Mouse (Mus musculus) right cerebral cortex, postnatal 25 days (tissue): Measurements from ENCODE around the gene Ctss.
"Not testable (repeated sequence)": the region's sequence is repeated elsewhere in the genome, so short reads cannot be mapped to it uniquely, and the experiment has no call there.

Experiments
- DNase-seq: peaks from one replicate; pipeline ENCODE4 v3.0.0; 2022

The Ctss gene

DNA sequence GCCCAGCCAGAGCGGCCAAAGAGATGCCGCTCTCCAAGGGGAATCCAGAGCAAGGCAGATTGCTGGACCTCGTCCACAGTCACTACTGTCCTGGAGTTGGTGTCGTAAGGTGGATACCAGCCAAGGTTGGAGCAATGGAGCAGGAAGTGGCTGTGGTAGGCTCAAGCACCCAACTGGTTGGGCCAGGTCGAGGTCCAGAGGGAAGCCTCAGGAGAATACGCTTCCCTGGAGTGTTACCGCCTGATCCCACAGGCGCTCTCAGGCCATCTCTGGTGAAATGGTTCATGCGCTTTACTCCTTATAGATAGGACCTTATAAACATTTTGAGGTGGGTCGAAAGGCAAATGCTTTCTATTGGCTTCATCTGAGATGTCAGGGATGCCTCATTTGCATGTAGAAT, 12.3 kb downstream of the Ctss start:
- no peak for DNase-seq

DNA sequence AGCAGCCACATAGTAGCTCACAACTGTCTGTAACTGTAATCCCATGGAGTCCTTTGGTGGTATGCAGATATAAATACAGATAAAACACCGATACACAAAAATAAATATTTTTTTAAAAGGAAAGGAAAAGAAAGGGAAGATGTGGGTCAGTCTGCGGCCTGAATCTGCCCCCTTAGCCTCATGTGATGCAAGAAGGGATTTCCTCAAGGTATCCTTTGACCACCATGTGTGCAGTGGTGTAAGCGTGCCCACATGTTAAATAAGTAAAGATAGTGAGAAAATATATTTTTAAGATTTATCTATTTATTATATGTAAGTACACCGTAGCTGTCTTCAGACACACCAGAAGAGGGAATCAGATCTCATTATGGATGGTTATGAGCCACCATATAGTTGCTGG, 13.3 kb downstream of the Ctss start:
- DNase-seq = no peak

DNA sequence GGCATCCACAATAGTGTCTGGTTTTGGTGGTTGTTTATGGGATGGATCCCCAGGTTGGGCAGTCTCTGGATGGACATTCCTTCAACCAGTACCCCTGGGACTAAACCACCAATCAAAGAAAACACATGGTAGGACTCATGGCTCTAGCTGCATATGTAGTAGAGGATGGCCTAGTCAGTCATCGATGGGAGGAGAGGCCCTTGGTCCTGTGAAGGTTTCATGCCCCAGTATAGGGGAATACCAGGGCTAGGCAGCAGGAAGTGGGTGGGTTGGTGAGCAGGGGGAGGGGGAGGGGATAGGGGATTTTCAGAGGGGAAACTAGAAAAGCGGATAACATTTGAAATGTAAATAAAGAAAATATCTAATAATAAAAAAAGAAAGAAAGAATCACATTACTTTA, 14.6 kb downstream of the Ctss start:
- DNase-seq = not testable (repeated sequence)

DNA sequence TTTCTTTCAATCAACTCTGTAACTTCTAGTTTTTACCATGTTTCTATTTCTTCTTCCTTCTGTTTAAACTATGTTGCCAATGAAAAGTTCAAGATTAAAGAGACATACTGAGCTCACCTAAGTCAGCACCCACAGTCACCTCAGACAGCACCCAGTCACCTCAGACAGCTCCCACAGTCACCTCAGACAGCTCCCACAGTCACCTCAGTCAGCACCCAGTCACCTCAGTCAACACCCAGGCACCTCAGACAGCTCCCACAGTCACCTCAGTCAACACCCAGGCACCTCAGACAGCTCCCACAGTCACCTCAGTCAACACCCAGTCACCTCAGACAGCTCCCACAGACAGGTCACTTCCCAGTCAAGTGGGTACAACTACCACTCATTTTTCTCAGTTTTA, 15.6 kb downstream of the Ctss start:
- no peak for DNase-seq

DNA sequence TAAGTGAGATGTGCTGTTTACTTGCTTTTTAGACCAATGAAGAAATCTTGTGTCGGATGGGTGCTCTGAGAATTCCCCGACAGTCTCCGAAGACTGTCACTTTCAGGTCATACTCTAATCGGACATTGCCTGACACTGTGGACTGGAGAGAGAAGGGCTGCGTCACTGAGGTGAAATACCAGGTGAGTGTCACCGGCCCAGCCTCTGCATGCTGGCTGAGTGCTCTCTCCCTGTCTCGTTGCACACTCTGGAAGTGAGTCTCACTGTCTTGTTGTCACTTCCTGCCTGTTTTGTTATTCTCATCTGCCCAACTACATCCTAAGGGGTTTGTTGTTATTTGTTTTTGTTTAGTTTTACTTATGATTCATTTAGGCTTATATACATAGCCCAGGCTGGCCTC, 16.4 kb downstream of the Ctss start:
- DNase-seq = no peak

DNA sequence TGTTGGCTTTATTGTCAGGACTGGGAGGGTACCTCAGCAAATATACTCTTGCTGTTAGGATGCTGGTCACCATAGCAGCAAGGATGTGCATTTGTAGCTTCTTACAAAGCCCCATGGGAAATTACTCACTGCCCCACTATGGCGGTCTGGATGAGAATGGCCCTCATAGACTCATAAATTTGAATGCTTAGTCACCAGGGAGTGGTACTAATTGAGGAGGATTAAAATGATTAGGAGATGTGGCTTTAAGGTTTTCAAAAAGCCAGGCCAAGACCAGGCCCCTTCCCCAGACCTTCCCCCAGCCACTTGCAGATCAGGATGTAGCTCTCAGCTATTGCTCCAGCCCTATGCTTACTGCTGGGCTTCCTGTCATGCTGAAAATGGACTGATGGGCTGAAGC, 23.6 kb downstream of the Ctss start:
- DNase-seq = no peak

DNA sequence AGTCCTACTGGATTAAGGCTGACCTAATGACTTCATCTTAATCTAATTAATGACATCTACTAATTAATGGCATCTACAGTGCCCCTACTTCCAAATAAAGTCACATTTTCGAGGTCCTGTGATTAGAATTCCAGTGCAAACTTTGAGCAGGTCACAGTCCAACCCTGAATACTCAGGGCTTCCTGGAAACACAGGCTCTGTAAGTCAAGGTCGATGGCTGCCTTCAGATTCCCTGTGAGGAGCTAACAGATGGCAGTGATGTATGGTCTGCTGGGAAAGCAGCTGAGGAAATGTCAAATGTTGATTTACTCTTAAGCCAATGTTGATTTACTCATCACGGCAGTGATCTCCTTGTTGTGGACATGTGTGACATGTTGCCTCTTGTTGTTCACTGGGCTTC, 27.4 kb downstream of the Ctss start:
- no peak for DNase-seq

DNA sequence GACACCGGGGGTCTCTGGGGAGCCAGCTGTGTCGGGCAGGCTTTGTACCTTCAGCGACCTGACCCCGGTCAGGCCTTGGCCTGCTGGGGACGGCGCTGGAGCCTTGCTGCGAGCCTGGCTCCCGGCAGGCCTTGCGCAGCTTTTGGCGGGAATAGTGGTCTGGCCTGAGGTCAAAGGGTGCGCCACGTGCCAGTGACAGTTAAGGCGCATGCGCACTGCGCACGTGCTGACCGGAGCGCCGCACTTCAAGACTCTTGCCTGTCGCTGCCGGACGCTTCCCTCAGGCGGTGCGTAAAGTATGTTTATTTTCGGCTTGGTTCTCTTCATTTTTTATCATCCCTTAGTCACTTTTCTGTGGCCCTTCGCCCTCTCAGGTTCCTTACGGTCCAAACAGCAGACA, 32.9 kb downstream of the Ctss start, which contains the start of gene Hormad1:
Gene Hormad1 (plus strand): TSS at position 241 of the 400 bp plus-strand sequence.
- no peak for DNase-seq

DNA sequence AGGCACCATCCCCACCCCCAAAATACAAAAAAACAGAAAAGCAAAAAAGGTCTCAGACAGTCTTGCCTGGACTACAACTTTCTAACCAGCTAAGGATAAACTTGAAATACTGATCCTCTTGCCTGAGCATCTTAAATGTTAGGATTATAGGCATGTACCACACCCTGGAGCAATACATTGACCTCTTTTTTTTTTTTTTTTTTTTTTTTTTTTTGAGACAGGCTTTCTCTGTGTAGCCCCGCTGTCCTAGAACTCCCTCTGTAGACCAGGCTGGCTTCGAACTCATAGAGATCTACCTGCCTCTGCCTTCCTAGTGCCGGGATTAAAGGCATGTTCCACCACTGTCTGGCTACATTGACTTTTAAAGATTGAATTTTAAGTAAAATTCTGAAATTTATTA, 34.2 kb downstream of the Ctss start:
- no peak for DNase-seq

DNA sequence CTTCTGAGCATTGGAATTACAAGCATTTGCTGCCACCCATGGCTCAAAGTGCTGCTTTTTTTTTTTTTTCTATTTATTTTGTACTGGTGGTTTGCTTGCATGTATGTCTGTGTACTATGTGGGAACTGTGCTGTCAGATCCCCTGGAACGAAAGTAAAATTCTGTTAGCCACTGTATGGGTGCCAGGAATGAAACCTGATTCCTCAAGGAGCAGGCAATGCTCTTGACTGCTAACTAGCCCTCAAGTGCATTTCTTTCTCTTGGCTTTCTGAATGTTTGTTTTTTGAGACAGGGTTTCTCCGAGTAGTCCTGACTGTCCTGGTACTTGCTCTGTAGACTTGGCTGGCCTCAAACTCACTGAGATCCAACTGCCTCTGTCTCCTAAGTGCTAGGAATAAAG, 35.2 kb downstream of the Ctss start:
- no peak for DNase-seq

DNA sequence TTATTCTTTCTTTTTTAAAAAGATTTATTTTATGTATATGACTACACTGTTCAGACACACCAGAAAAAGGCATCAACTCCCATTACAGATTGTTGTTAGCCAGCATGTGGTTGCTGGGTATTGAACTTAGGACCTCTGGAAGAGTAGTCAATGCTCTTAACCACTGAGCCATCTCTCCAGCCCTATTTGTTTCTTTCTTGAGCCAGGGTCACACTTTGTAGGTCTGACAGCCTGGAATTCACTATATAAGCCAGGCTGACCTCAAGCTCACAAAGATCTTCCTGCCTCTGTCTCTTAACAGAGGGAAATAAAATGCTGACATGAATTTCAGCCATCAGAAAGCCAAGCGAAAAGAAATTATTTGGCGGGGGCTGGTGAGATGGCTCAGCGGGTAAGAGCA, 43.0 kb downstream of the Ctss start:
- DNase-seq = no peak

DNA sequence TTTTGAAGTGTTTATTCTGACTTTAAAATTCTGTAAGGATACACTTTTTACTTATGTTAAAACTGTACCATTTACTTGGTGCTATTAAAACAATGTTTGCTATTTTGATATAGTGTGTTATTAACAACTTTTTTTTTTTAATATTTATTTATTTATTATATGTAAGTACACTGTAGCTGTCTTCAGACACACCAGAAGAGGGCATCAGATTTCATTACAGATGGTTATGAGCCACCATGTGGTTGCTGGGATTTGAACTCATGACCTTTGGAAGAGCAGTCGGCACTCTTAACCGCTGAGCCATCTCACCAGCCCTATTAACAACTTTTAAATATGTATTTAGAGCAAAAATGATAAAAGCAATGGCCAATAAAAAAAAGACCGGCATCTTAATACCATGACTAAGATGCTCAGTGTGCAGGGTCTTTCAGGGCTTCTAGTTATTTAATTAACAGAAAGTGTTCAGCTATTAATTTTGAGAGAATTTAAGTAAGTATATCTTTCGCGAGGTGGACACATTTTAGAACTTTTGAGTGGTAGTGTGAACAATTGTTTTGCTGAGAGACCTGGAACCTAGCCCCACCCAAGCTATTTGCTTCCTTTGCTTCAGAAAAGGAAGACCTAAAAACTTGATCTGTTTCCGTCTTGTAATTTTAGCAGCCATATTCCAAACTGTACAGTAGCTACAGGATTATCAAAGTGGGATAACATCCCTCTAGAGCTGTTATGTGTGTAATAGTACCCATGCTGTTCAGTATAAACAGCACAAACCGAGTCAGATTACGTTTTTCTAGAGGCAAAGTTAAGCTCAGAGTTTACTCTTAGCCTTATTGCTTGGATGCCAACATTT, 61.4 kb downstream of the Ctss start:
- DNase-seq = no peak

DNA sequence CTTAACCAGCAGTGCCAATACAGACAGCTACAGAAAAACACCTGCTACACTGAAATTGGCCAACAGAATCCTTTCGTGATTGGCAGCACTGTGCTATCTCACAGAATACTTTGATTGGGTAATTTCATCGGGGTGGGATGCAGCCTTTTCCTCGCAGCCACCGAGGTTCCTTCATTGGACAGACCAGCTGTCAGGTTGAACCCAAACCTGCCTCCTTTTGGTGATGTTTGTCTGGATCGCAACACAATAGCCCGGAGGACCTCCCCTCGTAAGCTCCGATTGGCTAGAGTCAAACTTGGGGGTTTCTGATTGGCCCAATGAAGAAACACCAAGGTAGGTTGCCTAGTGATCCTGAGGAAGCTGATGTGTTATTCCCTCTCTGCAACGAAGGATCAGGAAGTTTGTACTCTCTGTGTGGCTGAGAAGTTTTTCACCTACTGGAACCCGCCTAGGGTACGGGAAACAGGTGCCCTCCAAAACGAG, 62.1 kb downstream of the Ctss start, which contains the start of gene Golph3l:
Gene Golph3l (plus strand): TSS at position 331 of the 483 bp plus-strand sequence.
- peak; percentile 95 for DNase-seq

DNA sequence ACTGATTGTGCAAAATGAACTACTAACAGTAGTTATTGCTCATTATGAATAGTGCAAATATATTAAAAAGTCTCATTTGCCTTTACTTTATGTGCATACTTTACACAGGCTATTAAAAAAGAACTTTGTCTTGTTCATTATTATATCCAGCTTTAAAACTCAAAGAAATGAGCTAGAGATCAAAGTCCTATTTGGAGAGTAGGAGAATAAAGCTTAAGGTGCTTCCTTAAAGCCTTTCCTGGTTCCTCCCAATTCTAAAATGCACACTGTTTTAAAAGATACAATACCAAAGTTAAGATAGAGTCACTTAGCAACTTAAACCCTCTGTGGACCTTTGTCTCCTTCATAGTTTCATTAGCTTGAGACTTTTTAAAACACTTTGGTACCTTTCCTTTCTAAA, 72.1 kb downstream of the Ctss start:
- no peak for DNase-seq

DNA sequence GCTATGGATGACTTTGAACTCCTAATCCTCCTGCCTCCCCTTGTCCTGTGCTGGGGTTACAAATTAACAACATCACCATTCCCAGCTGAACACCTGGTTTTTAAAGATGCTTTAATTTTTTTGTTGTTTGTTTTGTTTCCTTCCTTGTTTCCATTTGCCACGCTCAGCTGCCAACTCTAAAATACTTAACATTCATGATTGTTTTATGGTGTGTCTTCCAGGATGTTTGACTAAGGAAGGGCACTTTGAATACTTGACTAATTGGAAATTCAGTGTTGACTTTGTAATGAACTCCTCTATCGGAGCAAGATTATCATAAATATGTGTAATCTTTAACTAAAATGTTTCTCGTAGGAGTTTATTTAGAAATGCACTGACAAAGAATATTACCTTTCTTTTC, 74.7 kb downstream of the Ctss start:
- DNase-seq = no peak
